Mouse (Mus musculus): ENCODE data around the gene Gp1bb.

Gp1bb gene

GRCm38 (mm10) chr16:18628206-18628947, 6.2 kb upstream of the Gp1bb start:
- in situ Hi-C loops (cut with MboI) = no loop called here

GRCm38 (mm10) chr16:18627163-18627562, 5.0 kb upstream of the Gp1bb start:
- in situ Hi-C loops (cut with MboI) = no loop called here

GRCm38 (mm10) chr16:18626376-18626878, 4.2 kb upstream of the Gp1bb start, which contains the start of gene Gm49601:
Gm49601 (minus strand) TSS chr16:18626427.
- in situ Hi-C loops (cut with MboI) = no loop called here

GRCm38 (mm10) chr16:18625791-18626311, 3.6 kb upstream of the Gp1bb start:
- in situ Hi-C loops (cut with MboI) = no loop called here

GRCm38 (mm10) chr16:18625097-18625496, 2.9 kb upstream of the Gp1bb start:
- in situ Hi-C loops (cut with MboI) = no loop called here

- in situ Hi-C loops (cut with MboI) = no loop called here
Observed at GRCm38 (mm10) chr16:18624641-18625040, 2.4 kb upstream of the Gp1bb start.

- in situ Hi-C loops (cut with MboI) = no loop called here
Observed at GRCm38 (mm10) chr16:18623751-18624540, 1.7 kb upstream of the Gp1bb start.

GRCm38 (mm10) chr16:18622916-18623750, 930 bp upstream of the Gp1bb start:
- in situ Hi-C loops (cut with MboI) = no loop called here

GRCm38 (mm10) chr16:18621362-18622001, 721 bp downstream of the Gp1bb start:
- in situ Hi-C loops (cut with MboI) = no loop called here

- in situ Hi-C loops (cut with MboI) = no loop called here
Observed at GRCm38 (mm10) chr16:18620601-18621361, 1.4 kb downstream of the Gp1bb start.

GRCm38 (mm10) chr16:18620201-18620600, 2.0 kb downstream of the Gp1bb start:
- in situ Hi-C loops (cut with MboI) = no loop called here

- in situ Hi-C loops (cut with MboI) = loop anchor here (10.0 kb wide), 1 partner anchor 164 kb away; no protein-coding TSS in a partner anchor
Observed at GRCm38 (mm10) chr16:18619110-18619509, 3.1 kb downstream of the Gp1bb start.

GRCm38 (mm10) chr16:18618297-18618696, 3.9 kb downstream of the Gp1bb start:
- in situ Hi-C loops (cut with MboI) = loop anchor here (10.0 kb wide), 1 partner anchor 163 kb away; no protein-coding TSS in a partner anchor

GRCm38 (mm10) chr16:18617370-18618065, 4.7 kb downstream of the Gp1bb start:
- in situ Hi-C loops (cut with MboI) = loop anchor here (10.0 kb wide), 1 partner anchor 163 kb away; no protein-coding TSS in a partner anchor

- in situ Hi-C loops (cut with MboI) = loop anchor here (10.0 kb wide), 1 partner anchor 158 kb away; no protein-coding TSS in a partner anchor
Observed at GRCm38 (mm10) chr16:18613301-18613700, 8.9 kb downstream of the Gp1bb start.

GRCm38 (mm10) chr16:18611752-18612151, 10.5 kb downstream of the Gp1bb start:
- in situ Hi-C loops (cut with MboI) = loop anchor here (10.0 kb wide), 1 partner anchor 157 kb away; no protein-coding TSS in a partner anchor

- in situ Hi-C loops (cut with MboI) = no loop called here
Observed at GRCm38 (mm10) chr16:18609099-18609498, 13.1 kb downstream of the Gp1bb start.

GRCm38 (mm10) chr16:18608226-18608625, 14.0 kb downstream of the Gp1bb start:
- in situ Hi-C loops (cut with MboI) = no loop called here

- in situ Hi-C loops (cut with MboI) = no loop called here
Observed at GRCm38 (mm10) chr16:18605705-18606104, 16.5 kb downstream of the Gp1bb start.

Measured in mature B cell (primary cell).